Mouse (Mus musculus): ENCODE data around the gene Gch1. TPM values are rescaled to one million over a fixed set of nuclear protein-coding genes. Genes with fewer than 3 reads are reported as not detected.

The Gch1 gene
- total RNA-seq, 2 experiments from 2014 or later = 2.5 to 2.7 TPM

DNA sequence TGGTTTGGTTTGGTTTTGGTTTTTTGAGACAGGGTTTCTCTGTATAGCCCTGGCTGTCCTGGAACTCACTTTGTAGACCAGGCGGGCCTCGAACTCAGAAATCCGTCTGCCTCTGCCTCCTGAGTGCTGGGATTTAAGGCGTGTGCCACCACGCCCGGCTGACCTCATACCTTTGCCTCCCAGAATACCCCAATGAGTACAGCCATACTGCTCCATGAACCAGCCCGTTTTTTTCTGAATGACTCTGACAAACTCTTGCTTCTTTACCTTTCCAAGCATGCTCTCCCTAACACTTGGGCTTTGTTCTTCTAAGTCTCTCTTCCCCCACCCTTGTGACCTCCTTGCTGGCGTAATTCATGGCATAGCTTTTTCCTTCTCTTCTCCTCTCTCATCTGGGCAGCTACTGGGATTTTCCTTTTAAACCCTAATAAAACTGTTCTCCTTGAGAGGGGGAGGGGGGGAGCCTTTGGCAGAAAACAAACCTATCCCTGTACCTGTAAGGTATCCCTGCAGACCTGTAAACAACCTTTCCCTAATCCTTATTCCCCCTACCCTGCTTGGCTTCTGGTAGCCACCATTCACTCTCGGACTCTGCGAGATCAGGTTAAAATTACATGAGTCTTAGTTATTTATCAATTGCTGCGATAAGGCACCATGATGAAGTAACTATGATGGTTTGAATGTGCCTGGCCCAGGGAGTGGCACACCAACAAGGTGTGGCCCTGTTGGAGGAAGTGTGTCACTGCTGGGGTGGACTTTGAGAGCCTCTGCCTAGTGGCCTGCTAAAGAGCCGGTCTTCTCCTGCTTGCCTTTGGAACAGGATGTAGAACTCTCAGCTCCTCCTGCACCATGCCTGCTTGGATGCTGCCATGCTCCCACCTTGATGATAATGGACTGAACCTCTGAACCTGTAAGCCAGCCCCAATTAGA lies 19.6 kb upstream of the Gch1 start:
- DNase-seq (ENCODE audit: low spot score in 2 of 2) = no peak

- no peak for DNase-seq (ENCODE audit: low spot score in 2 of 2)
Observed at GRCm38 (mm10) chr14:47206601-47207000, 17.4 kb upstream of the Gch1 start.

DNA sequence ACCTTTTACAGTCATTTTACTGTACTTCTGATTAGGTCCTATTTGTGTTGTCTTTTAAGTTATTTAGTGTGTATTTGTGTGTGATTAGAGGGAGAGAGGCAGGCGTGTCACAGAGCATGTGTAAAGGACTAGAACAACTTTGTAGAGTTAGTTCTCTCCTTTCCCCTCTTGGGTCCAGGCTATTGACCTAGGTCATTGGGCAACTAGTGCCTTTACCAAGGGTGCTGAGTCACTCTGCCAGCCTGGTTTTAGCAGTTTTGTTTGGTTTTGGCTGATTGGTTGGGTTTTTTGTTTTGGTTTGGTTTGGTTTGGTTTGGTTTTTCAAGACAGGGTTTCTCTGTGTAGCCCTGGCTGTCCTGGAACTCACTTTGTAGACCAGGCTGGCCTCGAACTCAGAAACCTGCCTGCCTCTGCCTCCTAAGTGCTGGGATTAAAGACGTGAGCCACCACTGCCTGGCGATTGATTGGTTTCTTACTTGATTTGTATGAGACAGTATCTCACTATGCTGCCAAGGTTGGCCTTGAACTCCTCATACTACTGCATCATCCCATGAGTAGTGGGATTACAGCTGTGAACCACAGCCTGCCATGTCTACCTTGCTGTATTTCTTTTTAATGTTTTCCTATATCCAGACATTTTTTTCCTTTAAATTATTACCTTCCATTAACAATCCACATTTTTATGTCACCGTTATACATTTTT lies 16.2 kb upstream of the Gch1 start:
- DNase-seq (ENCODE audit: low spot score in 2 of 2) = no peak

GRCm38 (mm10) chr14:47197340-47197739 lies 8.1 kb upstream of the Gch1 start:
- no peak for DNase-seq (ENCODE audit: low spot score in 2 of 2)

GRCm38 (mm10) chr14:47196711-47197110 lies 7.5 kb upstream of the Gch1 start:
- no peak for DNase-seq (ENCODE audit: low spot score in 2 of 2)

- no peak for DNase-seq (ENCODE audit: low spot score in 2 of 2)
Observed at GRCm38 (mm10) chr14:47194096-47194495, 4.9 kb upstream of the Gch1 start.

DNA sequence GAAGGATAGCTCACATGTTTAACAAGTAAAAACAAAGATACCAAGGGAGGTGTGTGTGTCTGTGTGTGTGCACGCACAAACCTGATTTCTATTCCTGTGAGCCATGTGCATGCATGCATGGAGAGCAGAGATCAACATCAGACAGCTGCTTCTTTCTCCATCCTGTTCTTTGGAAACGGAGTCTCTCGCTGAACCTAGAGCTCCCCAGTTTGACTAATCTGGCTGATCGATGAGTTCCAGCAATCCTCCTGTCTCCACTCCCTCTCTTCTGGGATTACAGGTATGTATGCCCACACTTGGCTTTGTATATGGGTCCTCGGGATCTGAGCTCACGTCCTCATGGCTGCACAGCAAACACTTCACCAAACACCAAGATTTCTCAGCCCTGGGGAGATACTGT lies 4.3 kb upstream of the Gch1 start:
- DNase-seq (ENCODE audit: low spot score in 2 of 2) = no peak

- no peak for DNase-seq (ENCODE audit: low spot score in 2 of 2)
Observed at GRCm38 (mm10) chr14:47191861-47192260, 2.6 kb upstream of the Gch1 start.

DNA sequence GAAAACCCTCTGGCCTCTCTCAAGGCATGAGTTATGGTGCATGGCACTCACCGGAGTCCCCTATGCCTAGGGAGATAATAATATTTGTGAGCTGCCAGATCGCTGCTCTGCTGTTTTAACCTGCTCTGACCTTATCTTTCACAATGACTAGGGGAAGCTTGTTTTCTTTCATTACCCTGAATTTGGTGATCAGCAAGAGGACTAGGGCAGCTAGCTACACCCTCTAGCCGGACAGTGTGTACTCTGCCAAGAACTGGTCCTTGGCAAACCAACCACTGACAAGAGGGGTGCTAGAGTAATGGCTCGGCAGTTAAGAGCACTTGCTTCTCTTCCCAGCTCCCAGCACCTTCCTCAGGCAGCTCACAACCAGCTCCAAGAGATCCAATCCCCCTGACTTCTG lies 1.4 kb upstream of the Gch1 start:
- no peak for DNase-seq (ENCODE audit: low spot score in 2 of 2)

- DNase-seq (ENCODE audit: low spot score in 2 of 2) = no peak
Observed at GRCm38 (mm10) chr14:47189635-47189955, 382 bp upstream of the Gch1 start.

GRCm38 (mm10) chr14:47188475-47188847 lies 752 bp downstream of the Gch1 start:
- no peak for DNase-seq (ENCODE audit: low spot score in 2 of 2)

- no peak for DNase-seq (ENCODE audit: low spot score in 2 of 2)
Observed at GRCm38 (mm10) chr14:47187666-47188360, 1.4 kb downstream of the Gch1 start.

GRCm38 (mm10) chr14:47187261-47187660 lies 2.0 kb downstream of the Gch1 start:
- DNase-seq (ENCODE audit: low spot score in 2 of 2) = no peak

- no peak for DNase-seq (ENCODE audit: low spot score in 2 of 2)
Observed at GRCm38 (mm10) chr14:47186561-47186960, 2.7 kb downstream of the Gch1 start.

DNA sequence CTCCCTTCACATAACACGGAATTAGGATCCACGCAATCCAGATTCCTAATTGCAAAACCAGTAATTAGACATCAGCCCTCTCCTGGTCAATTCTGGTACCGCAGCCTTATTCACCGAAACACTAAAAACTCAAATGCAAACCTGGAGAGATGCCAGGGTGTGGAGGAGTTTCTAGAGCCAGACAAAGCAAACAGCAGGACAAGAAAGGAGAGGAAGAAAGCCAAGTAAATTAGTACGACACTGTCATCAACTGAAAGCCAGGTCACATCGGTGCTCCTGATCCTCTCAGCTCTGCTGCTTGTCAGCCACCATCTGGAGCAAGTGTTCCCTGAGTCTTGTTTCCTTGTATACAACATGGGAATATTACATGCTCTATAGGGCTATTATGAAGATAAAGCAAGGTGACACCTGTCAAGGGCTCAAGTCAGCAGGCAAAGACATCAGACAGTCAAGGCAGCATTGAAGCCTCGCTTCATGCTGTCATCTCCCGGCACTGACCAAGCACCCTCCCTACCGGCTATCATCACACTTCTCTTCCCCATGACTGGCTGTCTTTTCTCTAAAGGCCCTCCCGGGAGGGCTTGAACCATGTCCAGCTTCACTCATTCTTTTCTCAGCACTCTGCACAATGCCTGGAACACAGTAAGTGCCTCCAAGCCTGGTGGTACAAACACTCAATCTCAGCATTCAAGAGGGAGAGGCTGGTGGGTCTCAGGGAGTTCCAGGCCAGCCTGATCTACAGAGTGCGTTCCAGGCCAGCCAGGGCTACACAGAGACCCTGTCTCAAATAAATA lies 7.5 kb downstream of the Gch1 start:
- peak; percentile 27 to 69 for DNase-seq (ENCODE audit: low spot score in 2 of 2)

DNA sequence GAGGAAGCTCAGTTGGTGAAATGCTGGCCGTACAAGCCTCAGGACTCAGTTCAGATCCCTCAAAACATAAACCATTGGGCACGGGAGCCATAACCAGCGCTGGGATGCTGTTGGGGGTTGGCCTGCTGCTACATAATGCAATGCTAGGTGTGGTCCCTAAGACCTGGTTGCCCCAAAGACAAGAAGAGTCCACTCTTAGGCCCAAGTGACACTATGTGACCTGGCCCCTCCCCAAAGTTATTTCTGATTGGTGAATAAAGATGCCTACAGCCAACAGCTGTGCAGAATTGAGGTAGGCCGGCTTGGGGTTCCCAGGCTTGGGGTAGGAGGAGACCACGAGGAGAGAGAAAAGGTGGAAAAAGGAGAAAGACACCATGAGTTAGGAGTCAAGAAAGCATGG lies 10.4 kb downstream of the Gch1 start:
- DNase-seq (ENCODE audit: low spot score in 2 of 2) = no peak

DNA sequence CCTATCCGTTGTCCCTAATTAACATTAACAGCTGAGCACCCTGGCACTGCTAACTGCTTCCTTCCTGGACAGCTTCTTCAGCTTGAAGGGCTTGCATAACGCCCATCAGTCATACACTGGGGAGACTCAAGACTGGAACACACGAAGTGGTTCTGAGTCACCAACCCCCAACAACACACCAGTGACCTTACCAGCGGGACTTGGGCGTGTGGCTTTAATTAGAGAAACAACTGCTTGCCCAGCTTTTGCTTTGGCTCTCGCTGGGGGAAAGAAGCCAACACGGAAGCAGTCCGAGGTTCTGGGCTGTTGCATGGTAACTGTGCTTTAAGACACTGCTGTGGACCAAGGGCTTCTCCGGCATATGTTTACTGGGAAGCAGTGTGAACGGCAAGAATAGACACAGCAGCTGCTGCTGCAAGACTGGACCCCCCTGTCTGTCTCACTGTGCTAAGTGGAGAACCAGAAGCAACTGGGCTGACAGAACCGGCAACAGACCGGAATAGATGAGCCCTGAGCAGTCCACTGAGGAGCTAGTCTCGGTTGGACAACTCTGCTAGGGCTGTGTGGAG lies 11.3 kb downstream of the Gch1 start:
- peak in 1 of 2 experiments; percentile 67 for DNase-seq (ENCODE audit: low spot score in 2 of 2)

DNA sequence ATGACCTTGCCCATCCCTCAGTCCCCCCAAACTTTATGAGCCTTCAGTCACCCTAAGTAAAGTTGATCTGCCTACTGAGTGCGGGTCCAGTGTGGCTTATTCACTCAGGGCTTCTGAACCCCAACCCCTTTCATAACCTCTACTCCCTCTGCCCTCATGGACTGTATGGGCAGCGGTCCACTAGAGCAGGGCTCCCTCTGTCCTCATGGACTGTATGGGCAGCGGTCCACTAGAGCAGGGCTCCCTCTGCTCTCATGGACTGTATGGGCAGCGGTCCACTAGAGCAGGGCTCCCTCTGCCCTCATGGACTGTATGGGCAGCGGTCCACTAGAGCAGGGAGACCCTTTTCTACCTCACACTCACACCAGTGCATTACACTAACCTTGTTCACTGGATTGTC lies 13.0 kb downstream of the Gch1 start:
- DNase-seq (ENCODE audit: low spot score in 2 of 2) = no peak

GRCm38 (mm10) chr14:47175136-47175535 lies 14.1 kb downstream of the Gch1 start:
- no peak for DNase-seq (ENCODE audit: low spot score in 2 of 2)

GRCm38 (mm10) chr14:47172073-47172472 lies 17.1 kb downstream of the Gch1 start:
- no peak for DNase-seq (ENCODE audit: low spot score in 2 of 2)
